Mouse (Mus musculus): Measurements from ENCODE around the gene Disp3.

- no peak for TF ChIP-seq CTCF (IDR thresholded peaks at IDR 0.05; ENCODE audit: control insufficient read depth, insufficient read depth, insufficient replicate concordance, low read depth, low read length)
- TF ChIP-seq POLR2A (IDR thresholded peaks at IDR 0.05; ENCODE audit: control insufficient read depth, low read depth, low read length) = no peak
These were observed 38.2 kb upstream of the Disp3 start for GRCm38 (mm10) chr4:148325951-148326350.

All from testis, adult 2 months (tissue).